Mouse (Mus musculus) adrenal gland, postnatal 36 days (tissue): Measurements from ENCODE around the gene Nphp1. TPM values are rescaled to one million over a fixed set of nuclear protein-coding genes. Genes with fewer than 3 reads are reported as not detected.

ENCODE experiments used
- DNase-seq, 2 experiments: peaks; one replicate each; pipeline ENCODE4 v3.0.0; 2021; ENCODE audit warnings: mixed read lengths in 1 of 2
- total RNA-seq, 2 experiments: library from RNA; stranded (reverse); gene quantifications; 2 replicates each; pipeline ENCODE4 v1.2.3; 2021

Gene Nphp1
- total RNA-seq, 2 experiments from 2014 or later = 21.2 to 28.5 TPM

- peak; percentile 59 to 65 for DNase-seq
These were observed 39.3 kb downstream of the Nphp1 start for GRCm38 (mm10) chr2:127749376-127749775.

GRCm38 (mm10) chr2:127748316-127748715, 40.4 kb downstream of the Nphp1 start:
- no peak for DNase-seq

- DNase-seq = no peak
These were observed 46.1 kb downstream of the Nphp1 start for GRCm38 (mm10) chr2:127742637-127743036.

GRCm38 (mm10) chr2:127740756-127741519, 47.8 kb downstream of the Nphp1 start:
- DNase-seq = peak; percentile 41 to 50

- DNase-seq = no peak
These were observed 50.8 kb downstream of the Nphp1 start for GRCm38 (mm10) chr2:127737885-127738284.

GRCm38 (mm10) chr2:127736631-127737209, 52.0 kb downstream of the Nphp1 start:
- DNase-seq = no peak

GRCm38 (mm10) chr2:127735512-127736145, 53.1 kb downstream of the Nphp1 start:
- peak in 1 of 2 experiments; percentile 22 for DNase-seq

- DNase-seq = no peak
These were observed 53.8 kb downstream of the Nphp1 start for GRCm38 (mm10) chr2:127734889-127735288.

GRCm38 (mm10) chr2:127730301-127730997, 58.2 kb downstream of the Nphp1 start:
- no peak for DNase-seq

GRCm38 (mm10) chr2:127729671-127730070, 59.0 kb downstream of the Nphp1 start, which contains the start of gene Mall:
Gene Mall, minus strand, starts transcription at chr2:127729932.
- peak in 1 of 2 experiments; percentile 19 for DNase-seq

GRCm38 (mm10) chr2:127728661-127729450, 59.8 kb downstream of the Nphp1 start:
- DNase-seq = no peak

GRCm38 (mm10) chr2:127728146-127728545, 60.6 kb downstream of the Nphp1 start:
- DNase-seq = no peak

DNA sequence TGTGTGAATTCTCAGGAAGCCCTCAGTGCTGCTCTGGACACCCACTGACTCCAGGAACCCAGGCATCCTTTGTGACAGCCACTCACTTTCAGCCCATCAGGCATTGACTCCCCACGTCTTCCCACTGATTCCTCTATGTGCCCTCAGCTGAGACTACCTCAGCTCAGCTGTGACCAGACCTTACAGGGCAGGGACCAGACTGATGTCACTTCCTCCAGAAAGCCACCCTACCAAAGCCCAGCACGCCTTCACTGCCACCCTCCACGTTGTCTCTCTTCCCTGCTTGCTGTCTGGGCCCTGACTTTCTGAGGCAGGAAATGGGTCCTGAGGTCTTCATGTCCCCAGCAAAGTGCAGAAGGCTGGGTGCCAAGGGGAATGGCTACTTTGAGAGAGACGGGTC, 65.5 kb downstream of the Nphp1 start:
- no peak for DNase-seq

GRCm38 (mm10) chr2:127722176-127722892, 66.4 kb downstream of the Nphp1 start:
- peak; percentile 73 to 81 for DNase-seq

DNA sequence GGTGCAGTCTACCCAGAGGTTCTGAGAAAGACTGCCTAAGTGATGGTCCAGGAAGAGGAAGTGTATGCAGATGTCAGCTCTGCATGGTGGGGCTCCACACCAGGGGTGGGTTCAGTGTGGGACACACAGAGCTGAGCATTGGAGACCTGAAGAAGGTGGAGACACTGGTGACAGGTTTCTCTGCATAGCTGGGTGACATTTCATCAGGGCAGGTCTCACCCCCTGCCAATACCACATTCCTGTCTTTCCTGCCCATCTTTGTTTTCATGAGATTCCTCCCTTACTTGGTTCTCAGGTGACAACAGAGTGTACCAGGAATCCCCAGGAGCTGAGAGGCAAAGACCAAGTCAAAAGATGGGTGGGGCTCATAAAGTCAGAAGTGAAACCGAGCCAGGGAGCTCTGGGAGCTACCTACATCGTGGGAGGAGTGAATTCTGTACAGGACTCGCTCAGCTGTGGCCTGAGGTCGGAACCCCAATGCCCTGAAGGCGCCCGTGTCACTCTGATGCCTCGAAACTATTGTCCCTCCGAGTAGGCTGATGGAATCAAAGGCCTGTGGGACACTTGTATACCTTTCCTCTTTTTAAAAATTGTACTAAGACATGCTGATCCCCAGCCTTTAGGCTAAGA, 69.7 kb downstream of the Nphp1 start:
- DNase-seq = no peak

DNA sequence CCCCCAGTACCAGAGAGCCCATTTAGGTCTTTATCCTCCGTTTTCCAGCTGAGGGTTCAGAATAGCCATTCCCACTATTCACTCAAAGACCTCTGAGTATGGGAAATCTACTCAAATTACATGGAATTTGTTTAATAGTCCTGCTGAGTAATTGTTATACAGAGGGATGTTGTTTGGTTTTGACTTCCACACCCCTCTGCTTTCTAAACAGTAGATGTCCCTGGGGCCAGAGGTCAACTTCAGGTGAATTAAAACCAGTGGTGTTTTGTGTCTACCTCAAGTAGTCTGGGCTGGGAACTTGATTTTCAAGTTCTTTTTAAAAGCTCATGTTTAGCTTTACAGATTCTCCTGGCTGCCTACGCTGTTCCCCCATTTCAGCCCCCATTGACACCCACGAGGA, 74.0 kb downstream of the Nphp1 start:
- DNase-seq = no peak

DNA sequence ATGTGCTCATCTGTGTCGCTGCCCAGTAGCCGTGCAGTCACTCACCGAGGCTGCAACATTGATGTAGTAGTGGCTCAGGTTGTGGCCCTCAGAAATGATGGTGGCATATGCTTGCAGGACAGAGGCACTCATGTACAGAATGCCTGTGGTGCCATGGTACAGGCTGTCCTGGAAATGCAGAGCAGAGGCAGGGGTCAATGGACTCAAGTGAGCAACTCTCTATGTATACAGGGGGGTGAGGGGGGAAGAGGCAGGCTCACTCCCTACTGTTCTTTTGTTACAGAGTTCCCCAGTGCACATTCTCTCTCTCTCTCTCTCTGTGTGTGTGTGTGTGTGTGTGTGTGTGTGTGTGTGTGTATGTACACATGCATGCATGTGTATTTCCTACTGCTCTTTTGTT, 79.9 kb downstream of the Nphp1 start:
- no peak for DNase-seq

DNA sequence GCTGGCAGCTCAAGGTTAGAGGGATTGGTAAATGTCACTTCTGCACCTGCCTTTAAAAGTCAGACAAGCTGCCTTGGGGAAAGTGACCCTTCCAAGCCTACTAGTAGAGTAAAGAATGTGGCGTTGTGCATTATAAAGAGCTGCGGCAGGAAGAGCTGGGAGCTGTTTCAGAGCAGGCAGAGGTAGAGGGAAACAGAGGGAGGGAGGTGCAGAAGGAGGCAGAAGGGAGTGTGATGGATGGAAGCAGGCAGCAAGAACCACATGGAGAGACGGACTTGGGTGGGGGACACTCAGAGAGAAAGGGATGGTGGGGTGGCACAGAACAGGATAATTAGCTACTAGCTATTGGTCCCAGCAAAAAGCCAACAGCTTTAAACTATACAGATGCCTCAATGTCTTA, 80.6 kb downstream of the Nphp1 start:
- no peak for DNase-seq

DNA sequence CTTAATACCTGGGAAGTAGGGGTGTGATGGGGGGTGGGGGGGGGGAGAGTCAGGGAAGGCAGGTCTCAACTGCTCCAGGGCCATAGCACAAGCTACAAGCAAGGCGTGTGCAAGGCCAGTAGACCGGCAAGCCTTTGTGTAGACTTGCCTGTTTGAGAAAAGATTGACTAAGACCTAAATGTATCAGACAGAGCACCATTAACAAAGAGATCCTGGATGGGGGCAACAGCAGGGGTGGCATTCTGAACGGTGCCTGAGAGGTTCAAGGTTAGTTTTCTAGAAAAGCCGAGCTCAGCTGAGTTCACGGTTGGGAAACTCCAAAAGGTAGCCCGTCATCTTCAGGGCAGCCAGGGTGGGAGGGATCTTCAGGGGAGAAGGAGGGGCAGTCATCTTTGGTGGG, 83.4 kb downstream of the Nphp1 start:
- no peak for DNase-seq
